Mouse (Mus musculus) ovary, postnatal 10 days (tissue): Measurements from ENCODE around the gene B230104I21Rik.

Source experiments
- DNase-seq: peaks from one replicate; pipeline ENCODE4 v3.0.0; 2022; ENCODE audit warnings: low spot score

B230104I21Rik gene

DNA sequence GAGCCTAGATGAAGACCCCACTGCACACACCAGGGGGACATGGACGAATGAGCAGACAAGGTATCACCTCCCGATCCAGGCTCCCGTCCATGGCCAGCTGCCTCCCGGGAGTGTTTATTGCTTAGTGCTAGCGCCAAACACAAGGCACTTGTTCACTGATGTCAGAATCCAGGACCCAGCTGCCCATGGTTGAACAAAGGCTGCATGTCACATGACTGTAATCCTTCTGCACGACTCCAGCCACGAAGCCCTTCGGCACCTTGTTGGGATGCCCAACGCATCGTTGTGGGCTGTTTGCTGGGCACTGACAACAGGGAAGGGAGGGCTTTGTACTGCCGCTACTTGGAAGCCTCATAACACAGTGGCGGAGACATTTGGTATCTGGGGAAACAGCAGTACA lies at the start of gene B230104I21Rik:
Gene B230104I21Rik, plus strand, starts transcription at position 367 of the 400 bp plus-strand sequence.
- DNase-seq = no peak

DNA sequence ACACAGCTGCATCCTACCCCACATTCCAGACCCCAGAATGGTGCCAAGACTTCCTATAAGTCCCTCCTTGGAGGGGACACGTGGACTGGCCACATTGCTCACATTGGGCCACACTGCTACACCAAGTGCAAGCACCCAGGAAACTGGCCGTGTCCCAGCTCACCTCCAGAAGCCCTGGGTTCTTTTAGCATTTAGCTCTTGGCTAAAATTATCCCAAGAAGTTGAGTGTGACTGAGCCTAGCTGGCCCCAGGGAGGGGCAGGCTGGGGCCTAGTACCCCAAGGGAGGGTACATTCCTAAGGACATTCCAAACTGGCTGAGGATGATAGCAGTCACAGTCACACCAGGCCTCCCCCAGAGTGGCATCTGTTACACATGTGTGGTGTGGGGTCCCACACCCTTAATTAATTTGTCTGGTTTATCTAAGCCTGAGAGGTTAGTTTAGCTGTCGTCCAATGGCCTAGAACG lies 42.2 kb upstream of the B230104I21Rik start:
- no peak for DNase-seq

DNA sequence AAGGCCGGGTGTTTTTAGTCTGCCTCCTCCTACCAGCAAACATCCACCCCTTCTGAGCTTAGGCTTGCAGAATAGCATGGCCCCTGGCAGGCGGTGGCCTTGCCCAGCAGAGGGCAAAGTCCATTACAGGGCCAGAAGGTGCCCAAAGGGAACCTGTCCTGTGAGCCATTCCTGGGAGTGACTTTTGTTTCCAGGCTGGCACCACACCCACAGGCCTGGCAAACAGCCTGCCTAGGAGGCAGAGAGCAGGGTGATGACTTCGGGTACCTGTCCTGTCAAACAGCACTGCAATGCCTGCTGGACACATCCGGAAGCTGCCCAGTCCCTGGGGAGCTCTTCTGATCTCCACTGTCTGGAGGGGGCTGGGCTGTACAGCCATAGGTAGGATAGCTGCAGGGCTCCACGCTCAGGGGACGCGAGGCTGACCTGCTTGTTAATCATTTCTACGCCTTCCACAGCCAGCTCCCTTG lies 41.6 kb upstream of the B230104I21Rik start:
- DNase-seq = no peak

DNA sequence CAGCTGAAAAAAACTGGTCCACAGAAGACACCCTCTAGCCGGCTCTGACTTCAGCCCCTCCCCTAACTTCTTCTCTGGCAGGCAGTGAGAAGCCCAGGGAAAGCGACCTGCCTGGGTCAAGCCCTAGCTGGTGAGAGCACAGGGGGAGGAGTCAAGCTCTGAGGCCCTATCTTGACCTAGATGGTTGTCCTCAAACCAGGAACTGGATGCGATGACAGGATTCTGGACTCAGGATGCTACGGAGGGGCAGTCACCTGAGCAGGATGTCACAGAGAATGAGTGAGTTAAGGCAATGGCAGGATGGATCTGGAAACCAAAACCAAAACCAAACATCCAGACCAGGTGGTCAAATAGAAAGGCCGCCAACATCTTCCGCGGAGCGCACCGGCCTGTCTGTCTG lies 38.2 kb upstream of the B230104I21Rik start:
- DNase-seq = no peak

DNA sequence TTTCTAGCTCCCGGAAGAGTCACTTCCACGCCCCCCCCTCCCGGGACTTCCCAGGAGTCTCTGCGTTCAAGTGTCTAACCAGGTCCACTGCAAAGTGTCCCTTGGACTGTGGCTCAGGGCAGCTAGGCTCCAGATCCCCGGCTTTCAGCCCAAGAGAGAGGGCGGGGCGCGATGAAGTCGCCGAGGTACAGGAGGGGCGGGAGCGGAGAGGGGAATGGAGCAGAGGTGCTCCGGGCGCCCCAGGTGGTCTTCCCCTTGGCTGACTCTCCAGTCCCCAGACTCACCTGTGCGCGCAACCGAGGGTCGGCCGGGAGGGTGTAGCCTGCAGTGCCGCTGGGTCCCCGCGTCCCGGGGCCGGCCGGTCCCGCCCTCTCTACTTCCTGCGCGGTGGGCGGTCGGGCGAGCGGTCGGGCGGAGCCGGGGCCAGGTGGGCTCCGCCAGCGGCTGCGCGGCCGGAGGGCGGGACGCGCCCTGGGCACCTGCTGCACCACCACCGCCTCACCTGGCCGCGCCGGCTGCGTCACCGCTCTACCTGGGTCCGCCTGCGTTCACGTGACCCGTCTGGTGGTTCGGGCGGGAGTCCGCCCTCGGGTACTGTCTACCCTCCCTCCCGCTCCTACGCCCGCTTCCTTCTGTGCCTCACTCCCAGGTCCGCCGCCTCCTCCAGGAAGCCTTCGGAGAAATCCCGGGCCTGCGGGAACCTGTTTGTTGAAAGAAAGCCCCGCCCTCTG lies 36.2 kb upstream of the B230104I21Rik start:
- no peak for DNase-seq

DNA sequence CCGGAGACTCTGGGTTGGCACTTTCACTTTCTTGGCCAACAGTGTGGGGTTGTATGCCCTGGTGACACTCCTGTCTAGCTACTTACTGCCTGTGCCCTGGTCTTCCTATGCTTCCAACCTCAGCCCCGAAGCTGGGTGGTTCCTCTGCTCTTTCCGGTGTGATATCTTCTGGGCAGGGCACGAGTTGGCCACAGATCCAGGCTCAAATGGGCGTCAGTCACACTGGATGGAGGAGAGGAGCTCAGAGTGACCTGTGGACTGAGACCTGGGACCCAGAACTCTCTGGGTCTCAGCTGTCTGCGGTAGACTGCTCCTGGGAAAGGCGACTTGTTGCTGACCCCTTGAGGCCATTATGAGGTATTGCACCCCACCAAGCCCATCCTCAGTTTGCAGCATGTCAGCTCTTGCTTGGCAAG lies 34.5 kb upstream of the B230104I21Rik start, which contains the start of gene Arhgef16:
Gene Arhgef16, minus strand, starts transcription at position 211 of the 416 bp plus-strand sequence.
- no peak for DNase-seq

DNA sequence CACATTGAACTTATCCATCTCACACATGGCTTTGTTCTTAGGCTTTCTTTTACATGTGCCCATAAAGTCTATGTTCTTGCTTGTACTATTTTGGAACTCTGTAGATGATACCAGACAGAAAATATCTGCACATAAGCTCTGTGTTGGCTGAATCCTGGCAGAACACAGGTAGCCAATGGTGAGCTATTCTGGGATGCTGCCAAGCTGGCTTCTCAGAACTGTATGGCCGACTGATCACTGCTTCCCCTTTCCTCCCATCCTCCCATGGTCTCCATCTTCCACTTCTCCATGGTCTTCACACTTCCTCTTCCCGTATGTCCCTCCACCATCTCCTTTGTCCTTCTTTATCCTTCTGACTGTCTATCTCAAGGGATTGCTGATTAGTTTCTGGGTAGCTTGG lies 26.8 kb upstream of the B230104I21Rik start:
- no peak for DNase-seq

DNA sequence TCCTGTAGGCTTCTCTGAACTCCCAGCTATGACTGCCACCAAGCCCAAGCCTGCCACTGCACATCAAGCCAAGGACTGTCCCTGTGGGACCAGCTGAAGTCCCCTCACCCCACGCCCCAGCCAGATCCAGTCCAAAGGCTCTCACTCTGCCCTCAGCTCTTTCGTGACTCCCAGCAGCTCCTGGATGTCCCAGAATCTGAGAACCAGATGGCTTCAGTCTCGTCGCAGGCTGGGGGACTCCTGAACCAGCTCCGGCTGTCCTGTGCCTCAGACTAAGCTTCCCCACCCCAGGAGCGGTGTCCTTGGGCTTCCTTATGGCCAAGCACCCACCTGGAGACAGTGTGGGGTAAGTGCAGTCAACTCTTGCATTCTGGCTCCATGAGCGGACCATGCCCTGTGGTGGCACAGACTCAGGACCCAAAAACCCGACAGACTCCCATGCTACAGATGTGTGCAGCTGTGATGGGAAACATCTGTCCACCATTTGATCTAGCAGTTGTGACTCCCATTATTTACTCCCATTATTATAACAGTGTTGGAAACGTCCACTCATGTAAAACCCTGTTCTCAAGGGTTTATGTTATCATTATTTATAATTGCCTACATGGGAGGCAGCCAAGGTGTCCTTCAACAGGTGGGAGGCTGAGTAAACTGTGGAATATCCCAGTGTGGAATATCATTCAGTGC lies 25.2 kb upstream of the B230104I21Rik start:
- no peak for DNase-seq

DNA sequence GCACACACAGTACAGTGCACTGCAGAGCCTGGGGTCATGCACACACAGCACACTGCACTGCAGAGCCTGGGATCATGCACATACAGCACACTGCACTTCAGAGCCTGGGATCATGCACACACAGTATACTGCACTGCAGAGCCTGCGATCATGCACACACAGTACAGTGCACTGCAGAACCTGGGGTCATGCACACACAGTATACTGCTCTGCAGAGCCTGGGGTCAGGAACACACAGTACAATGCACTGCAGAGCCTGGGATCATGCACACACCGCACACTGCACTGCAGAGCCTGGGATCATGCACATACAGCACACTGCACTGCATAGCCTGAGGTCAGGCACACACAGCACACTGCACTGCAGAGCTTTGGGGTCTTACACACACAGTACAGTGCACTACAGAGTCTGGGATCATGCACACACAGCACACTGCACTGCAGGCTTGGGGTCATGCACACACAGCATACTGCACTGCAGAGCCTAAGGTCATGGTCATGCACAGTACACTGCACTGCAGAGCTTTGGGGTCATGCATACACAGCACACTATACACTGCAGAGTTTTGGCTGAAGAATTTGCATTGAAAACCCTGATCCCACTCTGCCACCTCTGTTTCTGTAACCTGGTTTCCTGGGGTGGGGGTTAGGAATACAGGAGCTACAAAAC lies 23.6 kb upstream of the B230104I21Rik start:
- no peak for DNase-seq

DNA sequence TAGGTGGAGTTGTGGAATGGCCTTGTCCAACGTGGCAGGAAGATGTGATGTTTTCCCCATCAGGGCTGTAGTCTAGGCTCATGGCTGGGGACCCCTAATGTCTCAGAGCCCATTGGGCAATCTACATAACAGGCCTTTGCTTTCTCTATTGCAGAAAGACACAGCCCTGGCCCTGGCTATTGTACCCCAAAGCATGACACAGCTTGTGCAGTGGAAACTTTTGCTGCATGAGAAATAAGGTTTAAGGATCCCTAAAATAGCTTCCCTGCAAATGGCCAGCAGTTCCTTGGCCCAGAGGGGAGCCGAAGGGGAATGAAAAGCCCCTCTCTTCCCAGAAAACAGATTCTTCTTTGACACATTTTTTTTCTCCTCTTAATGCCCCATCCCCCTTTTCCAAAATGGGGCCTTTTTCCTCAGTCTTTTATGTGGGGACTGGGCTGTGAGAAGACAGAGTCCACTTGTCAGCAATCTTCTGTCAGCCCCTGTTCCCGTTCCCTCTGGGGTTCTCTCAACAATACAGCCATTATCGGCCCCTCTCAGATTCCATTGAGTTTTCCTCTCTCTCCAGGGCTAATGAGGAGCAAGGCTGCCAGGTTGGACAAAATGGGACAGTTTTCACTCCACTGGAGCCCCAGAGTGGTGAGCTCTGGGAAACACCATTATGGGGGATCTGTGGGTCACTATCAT lies 22.8 kb upstream of the B230104I21Rik start:
- DNase-seq = no peak

DNA sequence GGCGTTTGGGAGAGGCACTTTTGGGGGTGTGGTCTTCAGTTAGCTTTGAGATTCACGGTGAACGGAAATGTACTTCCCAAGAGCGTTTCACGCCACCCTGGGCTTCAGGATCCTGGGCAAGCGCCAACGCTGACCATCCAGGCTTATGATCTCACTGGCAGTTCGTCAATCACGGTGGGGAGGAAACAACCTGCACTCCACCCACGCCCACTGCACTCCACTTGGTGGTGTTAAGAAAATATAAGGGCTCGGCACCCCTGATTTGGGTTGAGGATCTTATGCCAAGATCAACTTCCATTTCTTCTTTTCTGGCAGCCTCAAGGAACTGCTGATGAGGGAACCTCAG lies 22.3 kb upstream of the B230104I21Rik start:
- no peak for DNase-seq

DNA sequence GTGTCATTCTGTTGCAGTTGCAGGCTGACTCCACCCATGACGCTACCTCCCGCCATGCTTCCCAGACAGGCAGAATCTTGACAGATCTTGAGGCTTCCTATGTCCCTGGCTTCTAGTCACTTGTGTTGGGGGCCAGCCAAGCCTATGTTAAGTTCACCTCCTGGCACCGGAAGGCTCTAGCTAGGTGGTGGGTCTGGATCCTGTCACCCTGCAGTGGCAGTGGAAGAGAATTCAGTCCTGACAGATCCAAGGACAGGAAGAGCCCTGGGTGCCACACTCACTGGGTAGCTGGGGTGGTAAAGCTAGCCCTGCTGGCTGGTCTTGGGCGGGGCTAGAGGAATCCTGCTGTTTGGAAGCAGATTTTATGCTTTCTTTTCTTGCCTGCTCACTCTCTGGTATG lies 10.5 kb upstream of the B230104I21Rik start:
- no peak for DNase-seq

DNA sequence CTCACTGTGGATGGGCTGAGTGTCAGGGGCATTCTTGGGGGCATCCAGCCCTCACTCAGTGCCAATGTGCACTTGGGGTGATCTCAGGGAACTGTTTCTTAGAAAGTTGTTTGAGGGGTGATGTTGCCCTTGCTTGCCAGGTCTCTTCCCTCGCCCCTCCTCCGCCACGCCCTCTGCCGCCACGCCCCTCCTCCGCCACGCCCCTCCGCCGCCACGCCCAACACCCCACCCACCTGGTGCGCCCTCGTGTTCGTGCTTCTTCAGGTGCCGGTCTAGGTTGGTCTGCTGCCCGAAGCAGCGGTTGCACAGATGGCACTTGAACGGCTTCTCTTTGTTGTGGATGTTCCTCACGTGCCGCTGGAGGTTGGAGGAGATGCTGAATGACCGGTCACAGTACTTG lies 7.5 kb upstream of the B230104I21Rik start:
- DNase-seq = no peak

DNA sequence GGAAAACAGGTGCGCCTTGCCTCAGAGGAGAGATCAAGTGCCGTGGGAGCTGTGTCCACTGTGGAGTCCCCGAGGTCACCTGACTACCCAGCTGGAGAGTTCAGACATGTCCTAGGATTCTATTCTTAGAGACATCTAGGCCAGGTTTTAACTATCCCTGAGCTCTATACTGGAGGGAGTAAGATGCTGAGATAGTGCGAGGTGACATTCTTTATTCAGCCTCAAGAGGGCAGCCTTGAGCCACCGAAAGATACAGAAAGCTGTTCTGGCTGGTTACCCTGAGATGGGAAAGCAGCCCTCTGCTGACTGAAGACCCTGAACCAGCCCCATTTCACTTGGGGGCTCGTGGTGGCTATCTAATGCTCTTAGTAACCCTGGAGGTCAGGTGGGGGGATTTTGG lies 7.1 kb upstream of the B230104I21Rik start:
- DNase-seq = no peak

DNA sequence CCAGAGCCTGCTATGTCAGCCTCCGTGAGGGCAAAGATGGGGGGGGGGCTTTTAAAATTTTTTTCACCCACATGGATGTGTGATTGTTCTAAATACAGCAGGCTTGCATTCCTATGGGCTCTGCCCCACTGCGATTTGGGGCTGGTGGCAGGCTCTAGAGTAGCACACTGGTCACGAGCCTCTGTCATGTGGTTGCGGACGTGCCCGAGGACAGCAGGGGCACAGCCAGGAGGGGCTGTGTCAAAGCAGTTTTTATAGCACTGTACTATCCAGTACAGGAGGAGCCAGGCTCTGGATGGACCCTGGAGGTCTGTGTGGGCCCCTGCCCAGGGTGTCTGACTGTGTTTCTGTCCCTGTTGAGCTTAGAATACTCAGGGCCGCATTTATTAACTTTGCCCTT lies 5.9 kb upstream of the B230104I21Rik start:
- DNase-seq = no peak

DNA sequence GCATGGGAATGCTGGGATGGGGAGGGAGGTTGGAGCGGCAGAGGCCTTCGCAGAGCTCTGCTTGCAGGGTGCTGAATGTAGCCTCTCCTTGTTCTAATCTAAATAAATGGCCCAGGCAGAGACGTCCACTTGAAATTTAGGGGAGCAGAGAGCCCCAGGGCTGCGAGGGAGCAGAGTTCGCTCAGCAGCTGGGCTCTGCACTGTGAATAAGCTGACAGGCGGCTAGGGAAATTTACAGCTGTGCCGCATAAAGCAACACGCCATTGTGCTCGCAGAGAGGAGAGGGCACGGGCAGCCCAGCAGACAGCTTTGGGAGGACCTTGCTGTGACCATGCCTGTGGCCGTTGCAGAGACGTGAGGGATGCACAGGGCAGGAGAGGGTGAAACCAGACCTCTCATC lies 4.7 kb upstream of the B230104I21Rik start:
- DNase-seq = no peak

DNA sequence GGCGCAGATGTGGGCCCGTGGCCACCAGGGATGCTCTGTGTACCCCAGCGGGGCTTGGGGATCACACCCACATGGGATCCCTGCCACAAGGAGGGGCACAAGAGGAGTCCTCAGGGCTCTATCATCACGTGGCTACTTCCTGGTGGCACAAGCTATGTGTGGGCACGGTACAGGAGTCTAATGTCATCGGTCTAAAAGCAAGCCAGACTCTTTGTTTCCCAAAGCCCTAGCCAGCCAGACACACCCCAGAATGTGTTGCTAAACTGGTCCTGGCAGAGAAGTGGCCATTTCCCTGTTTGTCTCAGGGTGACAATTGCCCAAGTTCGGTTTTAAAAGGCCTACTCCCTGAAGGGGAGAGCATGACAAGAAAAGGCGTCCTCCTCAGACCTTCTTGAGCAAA lies 2.6 kb upstream of the B230104I21Rik start:
- DNase-seq = no peak

DNA sequence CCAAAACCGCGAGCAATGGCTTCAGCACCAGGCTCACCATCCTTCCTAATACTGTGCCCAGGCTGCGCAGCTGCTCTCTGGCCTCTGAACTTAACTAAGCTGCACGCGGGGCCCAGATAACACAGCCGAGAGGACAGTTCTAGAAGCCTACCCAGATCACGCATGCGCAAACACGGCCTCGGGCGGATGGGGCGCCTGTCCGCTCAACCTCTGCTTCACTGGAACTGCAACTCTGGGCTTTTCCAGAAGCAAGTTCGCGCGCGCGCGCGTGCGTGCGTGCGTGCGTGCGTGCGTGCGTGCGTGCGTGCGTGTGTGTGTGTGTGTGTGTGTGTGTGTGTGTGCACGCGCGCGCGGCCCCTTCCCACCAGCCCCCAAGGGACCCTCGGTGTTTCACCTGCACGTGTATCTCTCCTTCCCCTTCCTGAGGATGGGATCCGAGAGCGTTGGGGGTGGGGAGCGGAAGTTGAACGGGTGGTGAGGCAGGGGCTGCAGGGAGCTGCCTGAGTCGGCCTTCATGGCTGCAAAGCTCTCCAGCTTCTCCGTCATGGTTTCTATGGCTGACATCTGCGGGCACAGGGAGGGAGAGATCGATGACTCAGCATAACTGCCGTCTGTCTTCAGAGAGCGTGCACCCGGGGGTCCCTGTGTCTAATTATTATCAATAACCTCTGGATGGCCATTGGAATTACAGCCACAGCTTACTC lies 1.1 kb upstream of the B230104I21Rik start:
- DNase-seq = no peak

DNA sequence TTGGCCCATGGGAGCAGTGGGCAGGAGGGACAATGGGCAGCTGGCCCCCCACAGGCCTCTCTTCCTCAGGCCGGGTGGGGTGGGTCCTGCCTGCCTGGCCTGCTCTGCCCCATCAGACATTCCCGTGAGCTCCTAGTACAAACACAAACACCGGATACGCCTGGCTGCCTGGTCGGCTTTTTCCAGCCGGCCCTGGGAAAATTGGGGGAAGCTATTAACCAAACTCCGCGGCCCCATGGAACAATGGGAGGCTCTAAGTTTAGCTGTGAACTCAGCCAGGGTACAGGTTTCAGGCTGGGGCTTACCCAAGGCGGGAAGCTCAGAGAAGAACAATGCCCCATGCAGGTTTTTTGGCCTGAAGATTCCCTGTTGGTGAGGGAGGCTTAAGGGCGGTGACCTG lies 723 bp downstream of the B230104I21Rik start:
- DNase-seq = no peak

DNA sequence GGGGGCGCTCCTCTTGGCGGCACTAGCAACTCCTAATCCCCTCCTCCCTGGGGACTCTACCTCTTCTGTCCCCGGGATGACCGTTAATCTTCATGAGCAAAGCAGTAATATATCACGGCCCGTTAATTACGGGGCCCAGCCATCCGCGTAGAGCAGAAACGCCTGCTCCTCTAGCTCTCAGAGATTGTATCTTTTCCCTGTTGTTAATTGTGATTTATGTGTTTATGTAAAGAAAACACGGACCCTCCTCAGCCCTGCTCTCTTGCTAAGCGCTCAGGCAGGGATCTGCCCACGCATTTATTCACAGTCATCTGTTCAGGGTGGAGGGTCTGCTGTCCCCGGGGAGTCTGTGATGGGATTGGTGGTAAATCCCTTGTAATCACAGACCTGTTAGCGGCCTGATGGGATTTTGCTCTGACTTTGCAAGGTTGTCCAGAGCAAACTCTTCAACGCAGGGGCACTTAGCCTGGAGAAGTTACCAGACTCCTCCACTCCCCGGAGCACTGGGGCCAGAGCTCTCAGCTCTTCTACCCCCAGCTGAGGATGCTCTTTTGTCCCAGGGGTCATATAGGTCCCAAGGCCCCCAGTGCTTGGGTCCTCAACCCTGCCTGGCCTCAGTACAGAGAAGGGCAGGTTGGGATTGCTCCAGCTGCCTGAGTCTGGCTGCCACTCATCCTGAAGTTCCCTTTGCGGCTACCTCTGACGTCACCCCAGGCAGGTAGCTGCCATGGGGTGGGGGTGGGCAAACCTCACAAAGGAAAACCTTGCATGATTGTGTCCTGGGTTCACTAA lies 11.0 kb downstream of the B230104I21Rik start:
- no peak for DNase-seq
